Mouse (Mus musculus) CH12.LX (cell line): ENCODE measurements around the gene Irf2. TPM values are rescaled to one million over a fixed set of nuclear protein-coding genes. Genes with fewer than 3 reads are reported as not detected.
A peak's percentile ranks its signal among the peaks of the same experiment; 100 is the strongest.

Experiments
- DNase-seq: peaks from one replicate; pipeline ENCODE4 v3.0.0-alpha.2; 2013; ENCODE audit errors: extremely low read depth
- H3K27ac ChIP-seq: 2 replicates; pipeline ENCODE4 v1.5.1; 2012; ENCODE audit warnings: low read depth, mild to moderate bottlenecking, control low read depth, moderate library complexity; ENCODE audit not compliant: insufficient read depth
- H3K27me3 ChIP-seq: replicated peaks from 2 replicates; pipeline ENCODE3; 2012; ENCODE audit warnings: inconsistent platforms
- H3K36me3 ChIP-seq, 2 experiments: replicated peaks in 1 of 2; 2 replicates each; pipeline versions ENCODE3 to v1.6.1; 2012; ENCODE audit warnings: inconsistent platforms in 1 of 2, low read length in 1 of 2, mild to moderate bottlenecking in 1 of 2, mixed read lengths in 1 of 2, moderate library complexity in 1 of 2; ENCODE audit not compliant: control insufficient read depth in 1 of 2, insufficient read depth in 1 of 2
- H3K4me1 ChIP-seq, 2 experiments: 2 replicates each; pipeline ENCODE4 v1.6.1; 2012; ENCODE audit warnings: inconsistent platforms in 1 of 2, moderate library complexity in 1 of 2; ENCODE audit not compliant: insufficient read depth in 2 of 2, control insufficient read depth in 1 of 2
- H3K4me2 ChIP-seq: 2 replicates; pipeline ENCODE4 v1.6.1; 2012; ENCODE audit warnings: low read depth, mild to moderate bottlenecking, control low read depth; ENCODE audit not compliant: poor library complexity, insufficient read depth, severe bottlenecking
- H3K4me3 ChIP-seq, 3 experiments: fragments of 150-350 bp in 1 of 3; sonication (generic) in 1 of 3; replicated peaks in 1 of 3; 2 replicates each; pipeline versions ENCODE3 to v1.5.1; 2011 to 2012; ENCODE audit warnings: low read depth in 2 of 3, low read length in 2 of 3, mild to moderate bottlenecking in 2 of 3, moderate library complexity in 2 of 3, control low read depth in 1 of 3, improper control_type of control experiment in 1 of 3, inconsistent platforms in 1 of 3, mixed read lengths in 1 of 3; ENCODE audit not compliant: poor library complexity in 1 of 3
- H3K79me2 ChIP-seq: replicated peaks from 2 replicates; pipeline ENCODE4 v1.6.1; 2012; ENCODE audit warnings: mild to moderate bottlenecking, moderate library complexity; ENCODE audit not compliant: control insufficient read depth, poor library complexity, insufficient read depth, severe bottlenecking; ENCODE audit errors: extremely low read depth
- H3K9ac ChIP-seq: 2 replicates; pipeline ENCODE4 v1.6.1; 2012; ENCODE audit warnings: low read depth, mild to moderate bottlenecking, control low read depth, moderate library complexity; ENCODE audit not compliant: insufficient read depth
- H3K9me3 ChIP-seq: replicated peaks from 2 replicates; pipeline ENCODE3; 2012; ENCODE audit warnings: low read length, inconsistent platforms, mixed read lengths
- BHLHE40 ChIP-seq: IDR thresholded peaks from 2 replicates; pipeline ENCODE4 v1.6.1; 2011; ENCODE audit warnings: mild to moderate bottlenecking, low read depth, low read length, improper control_type of control experiment
- CHD2 ChIP-seq: IDR thresholded peaks from 2 replicates; pipeline ENCODE4 v1.6.1; 2011; ENCODE audit warnings: low read length, improper control_type of control experiment
- CTCF ChIP-seq, 2 experiments: IDR thresholded peaks in 1 of 2; conservative IDR thresholded peaks in 1 of 2; 2 replicates each; pipeline ENCODE4 v1.5.1; 2011 to 2012; ENCODE audit warnings: low read depth in 2 of 2, low read length in 2 of 2, improper control_type of control experiment in 1 of 2, inconsistent platforms in 1 of 2, mild to moderate bottlenecking in 1 of 2, moderate library complexity in 1 of 2
- EP300 ChIP-seq: IDR thresholded peaks from 2 replicates; pipeline ENCODE4 v1.6.1; 2011; ENCODE audit warnings: low read length, improper control_type of control experiment
- ETS1 ChIP-seq: conservative IDR thresholded peaks from 2 replicates; pipeline ENCODE4 v1.6.1; 2012; ENCODE audit warnings: low read depth, mild to moderate bottlenecking, inconsistent platforms, low read length, improper control_type of control experiment, moderate library complexity
- HCFC1 ChIP-seq: IDR thresholded peaks from 2 replicates; pipeline ENCODE4 v1.6.1; 2012; ENCODE audit warnings: low read depth, mild to moderate bottlenecking, inconsistent platforms, low read length, improper control_type of control experiment
- IRF4 ChIP-seq: IDR thresholded peaks from 2 replicates; pipeline ENCODE4 v1.6.1; 2014; ENCODE audit warnings: low read depth, mild to moderate bottlenecking, inconsistent platforms, low read length, improper control_type of control experiment
- JUN ChIP-seq: IDR thresholded peaks from 2 replicates; pipeline ENCODE4 v1.6.1; 2011; ENCODE audit warnings: low read depth, mild to moderate bottlenecking, low read length, improper control_type of control experiment, moderate library complexity; ENCODE audit not compliant: insufficient read depth
- JUND ChIP-seq: conservative IDR thresholded peaks from 2 replicates; pipeline ENCODE4 v1.6.1; 2011; ENCODE audit warnings: low read depth, low read length, improper control_type of control experiment
- MAX ChIP-seq: IDR thresholded peaks from 2 replicates; pipeline ENCODE4 v1.6.1; 2011; ENCODE audit warnings: low read length, improper control_type of control experiment
- MAZ ChIP-seq: IDR thresholded peaks from 2 replicates; pipeline ENCODE4 v1.6.1; 2012; ENCODE audit warnings: low read depth, mild to moderate bottlenecking, inconsistent platforms, low read length, improper control_type of control experiment, moderate library complexity
- MYC ChIP-seq: IDR thresholded peaks from 2 replicates; pipeline ENCODE4 v1.6.1; 2011; ENCODE audit warnings: low read depth, mild to moderate bottlenecking, improper control_type of control experiment, low read length
- NELFE ChIP-seq: IDR thresholded peaks from 2 replicates; pipeline ENCODE4 v1.6.1; 2011; ENCODE audit warnings: low read depth, low read length, improper control_type of control experiment
- NRF1 ChIP-seq: IDR thresholded peaks from 2 replicates; pipeline ENCODE4 v1.6.1; 2014; ENCODE audit warnings: low read depth, mild to moderate bottlenecking, inconsistent platforms, low read length, improper control_type of control experiment, moderate library complexity
- POLR2A ChIP-seq: IDR thresholded peaks from 2 replicates; pipeline ENCODE4 v1.6.1; 2011; ENCODE audit warnings: low read depth, mild to moderate bottlenecking, improper control_type of control experiment, low read length
- POLR2AphosphoS2 ChIP-seq: IDR thresholded peaks from 2 replicates; pipeline ENCODE4 v1.6.1; 2011; ENCODE audit warnings: low read depth, low read length, improper control_type of control experiment
- RAD21 ChIP-seq: IDR thresholded peaks from 2 replicates; pipeline ENCODE4 v1.6.1; 2011; ENCODE audit warnings: low read depth, mild to moderate bottlenecking, low read length, improper control_type of control experiment, moderate library complexity
- SIN3A ChIP-seq: IDR thresholded peaks from 2 replicates; pipeline ENCODE4 v1.6.1; 2012; ENCODE audit warnings: low read length, improper control_type of control experiment, inconsistent platforms
- SMC3 ChIP-seq: IDR thresholded peaks from 2 replicates; pipeline ENCODE4 v1.6.1; 2011; ENCODE audit warnings: low read depth, low read length, improper control_type of control experiment
- TBP ChIP-seq: conservative IDR thresholded peaks from 2 replicates; pipeline ENCODE4 v1.6.1; 2011; ENCODE audit warnings: low read depth, low read length, improper control_type of control experiment
- TCF12 ChIP-seq: IDR thresholded peaks from 2 replicates; pipeline ENCODE4 v1.6.1; 2014; ENCODE audit warnings: low read depth, mild to moderate bottlenecking, inconsistent platforms, low read length, improper control_type of control experiment
- USF1 ChIP-seq: IDR thresholded peaks from 2 replicates; pipeline ENCODE4 v1.6.1; 2014; ENCODE audit warnings: low read depth, mild to moderate bottlenecking, inconsistent platforms, low read length, improper control_type of control experiment
- ZC3H11A ChIP-seq: IDR thresholded peaks from 2 replicates; pipeline ENCODE4 v1.6.1; 2012; ENCODE audit warnings: low read depth, mild to moderate bottlenecking, inconsistent platforms, low read length, improper control_type of control experiment
- ZMIZ1 ChIP-seq: IDR thresholded peaks from 2 replicates; pipeline ENCODE4 v1.6.1; 2012; ENCODE audit warnings: low read depth, mild to moderate bottlenecking, inconsistent platforms, low read length, improper control_type of control experiment
- ZNF384 ChIP-seq: IDR thresholded peaks from 2 replicates; pipeline ENCODE4 v1.6.1; 2012; ENCODE audit warnings: low read depth, low read length, improper control_type of control experiment, inconsistent platforms
- dilution Hi-C: fragments of 300-500 bp; cut with MboI; formaldehyde crosslinking; loops from 2 replicates; pipeline ENCODE4 v1.14.3; 2020; ENCODE audit warnings: low sequenced_read_pairs; ENCODE audit not compliant: extremely low pct_unique_long_range_greater_than_20kb, extremely low pct_ligation_motif_present
- in situ Hi-C: fragments of 300-500 bp; cut with MboI; formaldehyde crosslinking; loops from 3 replicates; pipeline ENCODE4 v1.14.3; 2019; ENCODE audit warnings: low sequenced_read_pairs, low pct_ligation_motif_present, low pct_unique_long_range_greater_than_20kb, mixed read lengths
- polyA plus RNA-seq: library from polyadenylated mRNA; unstranded; fragments of >175 nt; gene quantifications from 2 replicates; pipeline ENCODE4 v1.2.1, GENCODE M21; 2012; ENCODE audit warnings: low read depth; ENCODE audit not compliant: insufficient read length
- total RNA-seq, 2 experiments: library from RNA; depleted of rRNA; stranded (reverse); fragments of 300-350 nt in 1 of 2; fragments of >200 nt in 1 of 2; gene quantifications; 2 replicates each; pipeline ENCODE4 v1.2.3; 2012 to 2014

Irf2 gene
- total and polyA plus RNA-seq, 3 experiments = 7.1 to 37.4 (median 10.2) TPM

- TF ChIP-seq ETS1 = peak; percentile 89
Measured at GRCm38 (mm10) chr8:46739003-46739949, at the start of gene Irf2 (continued).

GRCm38 (mm10) chr8:46690111-46690510 is 49.4 kb upstream of the Irf2 start:
- Histone ChIP-seq H3K79me2 (no peaks in the 10 kb centered on the region), H3K4me1 (peaks cover 0 to 9% of the 10 kb centered on the region in 2 experiments; a peak in 1 of 4 replicates), H3K9ac (no peak overlapping the region), H3K27me3 (no peaks in the 10 kb centered on the region), H3K9me3 (no peaks in the 10 kb centered on the region), H3K27ac (no peak overlapping the region), H3K36me3 (no peaks in the 10 kb centered on the region), H3K4me2 (no peak overlapping the region), H3K4me3 (no peak overlapping the region)
- dilution Hi-C loops (no loop called here), in situ Hi-C loops (no loop called here)
- TF ChIP-seq POLR2A = no peak
- TF ChIP-seq BHLHE40 = no peak
- TF ChIP-seq RAD21 = no peak
- no peak for TF ChIP-seq JUND
- no peak for TF ChIP-seq TCF12
- TF ChIP-seq IRF4 = no peak
- TF ChIP-seq SMC3 = no peak
- TF ChIP-seq MAX = no peak
- no peak for TF ChIP-seq EP300
- TF ChIP-seq POLR2AphosphoS2 = no peak
- TF ChIP-seq USF1 = no peak
- no peak for TF ChIP-seq CHD2
- TF ChIP-seq MYC = no peak
- no peak for DNase-seq

GRCm38 (mm10) chr8:46690581-46690980 is 49.0 kb upstream of the Irf2 start:
- Histone ChIP-seq H3K36me3 (no peaks in the 10 kb centered on the region), H3K79me2 (no peaks in the 10 kb centered on the region), H3K27ac (no peak overlapping the region), H3K4me2 (no peak overlapping the region), H3K9me3 (no peaks in the 10 kb centered on the region), H3K27me3 (no peaks in the 10 kb centered on the region), H3K4me3 (no peak overlapping the region), H3K9ac (no peak overlapping the region), H3K4me1 (peaks cover 0 to 9% of the 10 kb centered on the region in 2 experiments; a peak in 1 of 4 replicates)
- dilution Hi-C loops = no loop called here
- TF ChIP-seq SIN3A (no peak), ZC3H11A (no peak), NELFE (no peak), IRF4 (no peak), MAZ (no peak), JUN (no peak), SMC3 (no peak), CTCF (conservative IDR thresholded peaks at IDR 0.05 in 1 of 2, IDR thresholded peaks at IDR 0.05 in 1 of 2; ENCODE audit: low read depth in 2 of 2, low read length in 2 of 2) (no peak), MYC (no peak), POLR2A (no peak), NRF1 (no peak), ZMIZ1 (no peak), CHD2 (no peak), ETS1 (no peak), TBP (no peak), HCFC1 (no peak), ZNF384 (no peak), EP300 (no peak), BHLHE40 (no peak)
- DNase-seq = no peak
- in situ Hi-C loops = no loop called here
